Mouse (Mus musculus): ENCODE data around the gene Esrp2. TPM values are rescaled to one million over a fixed set of nuclear protein-coding genes. Genes with fewer than 3 reads are reported as not detected.
A peak's percentile ranks its signal among the peaks of the same experiment; 100 is the strongest.

Gene Esrp2
- total RNA-seq (2021), result under 1 TPM in 1 of 2 experiments, not detected in 1; 0.29 TPM
- long read RNA-seq, result 0 reads

DNA sequence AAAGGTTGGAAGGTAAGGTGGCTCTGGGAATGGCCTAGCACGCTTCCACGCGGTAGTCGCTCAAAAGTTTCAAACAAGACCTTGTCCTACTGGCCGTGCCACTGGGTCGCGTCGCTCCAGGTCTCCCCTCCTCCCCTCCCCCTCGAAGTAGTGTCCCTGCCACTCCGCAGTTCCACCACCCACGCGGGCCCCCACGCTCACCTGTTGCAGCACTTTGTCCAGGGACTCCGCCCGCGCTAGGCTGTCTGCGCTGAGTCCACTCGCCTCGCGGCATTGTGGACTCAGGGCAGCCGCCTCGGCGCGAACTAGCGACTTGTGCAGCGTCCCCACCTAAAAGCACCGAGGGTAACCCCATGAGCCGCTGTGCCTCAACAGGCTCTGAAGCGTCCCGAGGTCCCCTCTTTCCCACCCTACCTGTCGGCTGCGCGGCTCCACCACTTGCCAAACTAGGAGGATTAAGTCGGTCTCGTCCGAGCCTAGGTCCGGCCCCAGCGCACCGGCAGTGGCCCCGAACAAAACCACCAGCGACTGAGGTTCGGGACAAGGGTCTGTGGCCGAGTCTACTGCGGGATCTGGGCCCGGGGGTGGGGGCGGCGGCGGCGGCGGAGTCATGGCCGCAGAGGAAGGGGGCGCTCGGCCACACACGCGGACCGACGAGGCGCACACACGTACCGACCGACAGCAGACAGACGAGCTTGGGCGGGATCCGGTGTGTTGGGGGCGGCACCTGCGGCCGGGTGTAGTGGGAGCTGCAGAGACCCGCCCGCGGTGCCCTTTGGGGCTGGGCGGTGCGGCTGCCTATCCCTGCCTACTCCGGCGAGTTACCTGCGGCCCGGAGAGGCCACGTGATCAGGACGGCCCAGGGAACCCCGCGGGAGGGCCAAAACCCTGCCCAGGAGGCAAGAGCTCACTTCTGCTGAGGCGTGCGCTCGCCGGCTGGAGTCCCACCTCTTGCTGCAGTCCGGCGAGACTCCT, at the start of gene Esrp2:
Gene Esrp2 (minus strand): TSS at position 819 of the 975 bp plus-strand sequence.
- no peak for DNase-seq (ENCODE audit: low spot score in 2 of 2)

DNA sequence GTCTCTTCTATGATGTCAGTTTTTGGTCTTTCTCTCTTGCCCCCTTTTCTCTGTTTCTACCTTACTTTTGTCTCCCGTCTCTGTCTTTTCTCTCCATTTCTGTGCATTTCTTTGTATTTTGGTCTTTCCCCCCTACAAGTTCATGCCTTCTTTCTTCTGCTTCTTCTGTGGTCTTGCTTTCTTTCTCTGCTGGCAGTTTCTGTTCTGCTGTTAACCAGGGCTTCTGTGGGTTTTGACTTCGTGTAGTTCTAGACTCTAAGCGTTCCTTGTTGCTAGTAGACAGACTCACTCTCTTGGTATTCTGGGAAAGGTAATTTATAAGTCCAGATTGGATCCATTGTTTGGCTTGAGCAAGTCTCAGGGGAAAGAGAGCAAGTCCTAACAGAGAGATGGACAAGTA, 49.6 kb upstream of the Esrp2 start:
- no peak for DNase-seq (ENCODE audit: low spot score in 2 of 2)

DNA sequence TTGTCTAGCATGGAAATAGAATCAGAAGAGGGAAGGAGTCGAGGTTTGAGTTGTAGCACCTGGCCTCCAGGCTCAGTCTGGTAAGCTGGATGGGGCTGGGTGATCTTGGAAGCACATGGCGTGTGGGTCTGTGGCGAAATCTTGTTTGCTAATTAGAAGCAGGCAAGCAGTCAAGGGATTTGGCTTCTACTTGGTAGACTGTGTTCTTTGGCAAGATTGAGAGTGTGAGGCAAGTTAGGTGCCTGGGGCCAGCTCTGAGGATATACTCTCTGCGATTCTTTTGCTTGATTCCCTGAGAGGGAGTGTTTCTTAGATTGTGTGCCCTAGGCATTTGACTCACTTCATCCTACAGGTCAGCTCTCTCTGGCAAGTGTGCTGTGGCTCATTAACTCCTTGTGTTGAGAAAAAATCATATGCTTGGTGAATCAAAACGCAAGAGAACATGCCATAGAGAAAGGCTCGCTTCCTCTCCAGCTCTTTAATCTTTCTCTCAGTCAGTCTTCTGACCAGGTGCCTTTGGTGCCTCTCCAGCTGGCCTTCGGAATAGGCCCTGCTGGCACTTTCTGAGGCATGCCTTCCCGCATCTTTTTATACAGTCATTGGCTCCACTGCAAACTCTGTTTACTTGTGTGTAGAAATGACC, 49.0 kb upstream of the Esrp2 start:
- DNase-seq (ENCODE audit: low spot score in 2 of 2), result peak; percentile 20 to 25

DNA sequence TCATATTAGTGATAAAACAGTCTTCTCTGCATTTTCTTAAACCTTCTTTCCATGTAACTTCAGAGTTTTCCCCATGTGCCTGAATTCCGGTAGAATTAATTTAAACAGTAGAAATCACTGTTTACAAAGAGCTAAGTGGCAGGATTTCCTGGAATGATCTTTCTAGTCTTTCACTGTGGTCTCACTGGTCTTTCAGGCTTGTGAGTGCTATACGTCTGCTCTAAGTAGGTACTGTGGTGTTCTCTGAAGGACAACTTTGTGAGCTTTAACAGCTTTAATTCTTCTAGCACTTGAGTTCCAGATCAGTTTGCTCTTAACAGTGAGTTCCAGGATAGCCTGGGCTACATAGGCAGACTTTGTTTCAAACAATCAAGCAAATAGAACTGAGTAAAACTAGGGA, 41.7 kb upstream of the Esrp2 start:
- DNase-seq (ENCODE audit: low spot score in 2 of 2), result no peak

DNA sequence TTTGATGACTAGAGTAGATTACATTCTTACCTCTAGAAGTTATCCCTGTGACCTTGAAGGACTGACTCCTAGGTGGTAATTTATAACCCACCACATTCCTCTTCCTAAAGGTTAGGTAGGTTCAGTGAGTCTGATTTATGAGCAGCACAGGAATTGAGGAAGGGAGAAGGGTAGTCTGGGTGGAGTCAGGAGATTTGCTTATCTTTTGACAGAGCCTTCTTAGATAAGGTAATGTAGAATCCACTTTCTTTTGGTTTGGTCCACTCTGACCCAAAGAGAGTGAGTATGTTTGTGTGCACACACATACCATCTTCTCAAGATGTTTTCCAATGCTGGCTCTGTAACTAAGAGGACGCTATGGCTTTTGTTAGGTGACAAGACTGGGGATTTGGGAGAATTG, 40.8 kb upstream of the Esrp2 start:
- DNase-seq (ENCODE audit: low spot score in 2 of 2), result no peak

- DNase-seq (ENCODE audit: low spot score in 2 of 2), result no peak
Observed at GRCm38 (mm10) chr8:106176891-106177290, 40.1 kb upstream of the Esrp2 start.

DNA sequence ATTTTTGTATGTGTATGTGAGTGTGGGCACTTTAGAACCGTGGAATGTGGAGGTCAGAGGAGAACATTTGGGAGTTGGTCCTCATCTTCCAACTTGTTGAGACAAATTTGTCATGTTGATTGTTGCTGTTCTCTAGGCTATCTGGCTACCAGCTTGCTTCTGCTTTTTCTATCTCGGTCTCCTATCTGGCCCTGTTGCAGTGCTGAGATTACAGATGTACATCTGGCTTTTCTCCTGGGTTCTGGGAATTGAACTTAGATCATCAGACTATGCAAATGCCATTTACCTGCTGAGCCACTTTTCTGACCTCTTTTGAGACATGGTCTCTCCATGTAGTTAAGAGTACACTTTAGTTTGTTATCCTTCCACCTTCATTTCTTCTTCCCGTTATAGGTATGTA, 36.8 kb upstream of the Esrp2 start:
- DNase-seq (ENCODE audit: low spot score in 2 of 2), result no peak

- no peak for DNase-seq (ENCODE audit: low spot score in 2 of 2)
Observed at GRCm38 (mm10) chr8:106169934-106170480, 33.2 kb upstream of the Esrp2 start.

DNA sequence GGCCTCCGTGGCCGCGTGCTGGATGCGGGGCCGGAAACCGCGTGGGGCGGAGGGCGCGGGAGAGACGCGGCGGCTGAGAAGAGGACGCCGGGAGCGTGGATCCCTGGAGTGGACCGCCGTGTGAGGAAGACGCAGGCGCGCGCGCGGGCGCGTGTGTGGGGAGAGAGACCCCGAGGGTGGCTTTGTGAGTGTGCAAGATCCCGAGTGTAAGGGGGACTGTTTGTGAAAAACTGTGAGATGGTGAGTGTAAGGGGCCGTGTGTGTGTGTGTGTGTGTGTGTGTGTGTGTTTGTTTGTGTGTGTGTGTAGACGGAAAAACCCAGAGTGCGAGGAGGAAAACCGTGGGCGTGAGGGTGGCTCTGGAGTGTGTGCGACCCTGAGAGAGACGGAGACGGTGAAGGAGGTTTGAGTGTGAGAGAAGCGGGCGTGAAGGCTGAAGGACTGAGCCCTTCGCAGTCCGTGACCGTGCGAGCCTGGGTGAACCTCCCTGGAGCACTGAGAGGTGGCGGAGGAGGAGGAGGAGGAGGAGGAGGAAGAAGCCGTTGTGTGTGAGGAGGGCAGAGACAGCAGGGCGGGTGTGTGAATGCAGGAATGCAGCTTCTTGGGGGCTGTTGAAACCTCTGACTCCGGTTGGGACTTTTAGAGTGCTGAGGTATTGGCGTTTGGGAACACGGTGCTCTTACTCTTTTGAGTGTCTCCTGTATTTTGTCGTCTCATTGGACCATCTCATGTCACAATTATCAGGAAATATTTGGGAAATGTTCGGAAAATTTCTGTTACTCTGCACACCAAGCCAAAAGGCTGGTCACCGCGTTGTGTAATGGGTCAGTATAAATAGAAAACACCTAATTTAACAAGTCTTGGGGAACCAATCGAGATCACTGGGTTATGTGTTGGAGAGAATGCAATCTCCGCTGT, 32.5 kb upstream of the Esrp2 start:
- no peak for DNase-seq (ENCODE audit: low spot score in 2 of 2)

GRCm38 (mm10) chr8:106168356-106169016, 31.7 kb upstream of the Esrp2 start, which contains the start of gene Slc7a6:
Slc7a6 (plus strand) TSS chr8:106168857.
- DNase-seq (ENCODE audit: low spot score in 2 of 2), result peak; percentile 85 to 90

DNA sequence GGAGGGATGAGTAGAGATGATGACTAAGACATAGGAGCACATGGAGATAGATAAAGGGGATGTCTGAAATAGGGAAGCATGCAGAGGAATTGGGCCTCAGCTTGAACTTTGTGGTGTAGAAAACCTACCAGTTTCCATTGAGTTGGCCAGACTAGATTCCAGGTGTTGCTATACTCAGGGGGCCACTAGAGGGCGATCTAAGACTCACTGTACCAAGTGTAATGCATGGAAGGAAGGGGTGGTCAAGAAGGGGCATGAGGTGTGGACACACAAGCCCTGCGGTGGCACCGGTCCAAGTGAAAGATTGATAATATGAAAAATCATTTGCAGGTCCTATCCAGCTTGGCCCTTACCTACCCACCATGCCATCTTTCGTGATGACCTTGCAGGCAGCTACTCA, 28.7 kb upstream of the Esrp2 start:
- DNase-seq (ENCODE audit: low spot score in 2 of 2), result peak; percentile 79 to 81

GRCm38 (mm10) chr8:106163251-106163650, 26.5 kb upstream of the Esrp2 start:
- DNase-seq (ENCODE audit: low spot score in 2 of 2), result no peak

DNA sequence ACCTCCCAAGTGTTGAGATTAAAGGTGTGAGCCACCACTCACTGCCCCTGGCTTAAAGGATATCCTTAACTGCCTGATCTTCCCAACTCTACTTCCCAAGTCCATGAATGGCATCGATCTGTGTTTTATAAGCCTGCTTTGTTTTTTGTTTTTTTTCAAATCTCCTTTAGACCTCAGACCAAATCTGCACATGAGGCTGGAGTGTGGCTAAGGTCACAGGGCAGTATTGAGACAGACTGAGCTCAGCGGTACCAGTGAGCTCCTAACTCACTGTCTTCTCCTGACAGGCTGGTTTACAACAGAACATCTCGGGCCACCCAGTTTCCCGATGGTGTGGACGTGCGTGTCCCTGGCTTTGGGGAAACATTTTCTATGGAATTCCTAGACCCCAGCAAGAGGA, 23.1 kb upstream of the Esrp2 start:
- no peak for DNase-seq (ENCODE audit: low spot score in 2 of 2)

- DNase-seq (ENCODE audit: low spot score in 2 of 2), result no peak
Observed at GRCm38 (mm10) chr8:106158381-106158780, 21.6 kb upstream of the Esrp2 start.

DNA sequence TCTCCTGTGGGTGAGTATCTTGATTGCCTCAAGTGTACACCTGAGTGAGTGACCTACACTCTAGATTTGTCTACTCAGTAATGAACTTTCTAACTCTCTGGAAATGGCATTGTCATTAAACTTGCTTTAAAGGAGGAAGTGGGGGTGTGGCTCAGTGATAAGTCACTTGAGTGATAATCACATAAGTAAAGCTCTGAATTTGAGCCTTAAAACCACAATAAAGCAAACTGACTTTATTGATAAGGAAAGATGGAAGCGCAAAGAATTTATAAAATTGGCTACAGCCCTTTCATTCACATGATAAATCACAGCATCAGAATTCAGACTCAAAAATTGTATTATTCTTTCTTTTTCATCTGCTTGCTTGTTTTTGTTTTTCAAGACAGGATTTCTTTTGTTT, 20.6 kb upstream of the Esrp2 start:
- no peak for DNase-seq (ENCODE audit: low spot score in 2 of 2)

DNA sequence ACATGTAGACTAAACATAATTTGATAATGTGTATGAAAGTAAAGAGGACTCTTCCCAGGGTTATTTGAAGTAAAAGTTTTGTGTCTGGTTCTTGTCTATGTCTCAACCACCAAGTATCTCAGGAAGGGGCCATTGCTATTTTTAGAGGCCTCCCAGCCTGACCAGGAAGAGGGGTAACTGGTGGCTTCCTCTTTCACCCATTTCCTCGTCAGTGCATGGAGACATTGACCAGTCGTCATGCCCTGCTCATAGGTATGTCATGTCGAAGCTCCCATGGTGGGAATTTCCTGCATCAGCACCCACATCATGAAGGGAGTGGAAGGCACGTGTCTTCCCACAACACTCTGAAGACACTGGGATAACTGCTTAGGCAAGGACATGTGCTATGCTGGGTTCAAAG, 16.1 kb upstream of the Esrp2 start:
- no peak for DNase-seq (ENCODE audit: low spot score in 2 of 2)

DNA sequence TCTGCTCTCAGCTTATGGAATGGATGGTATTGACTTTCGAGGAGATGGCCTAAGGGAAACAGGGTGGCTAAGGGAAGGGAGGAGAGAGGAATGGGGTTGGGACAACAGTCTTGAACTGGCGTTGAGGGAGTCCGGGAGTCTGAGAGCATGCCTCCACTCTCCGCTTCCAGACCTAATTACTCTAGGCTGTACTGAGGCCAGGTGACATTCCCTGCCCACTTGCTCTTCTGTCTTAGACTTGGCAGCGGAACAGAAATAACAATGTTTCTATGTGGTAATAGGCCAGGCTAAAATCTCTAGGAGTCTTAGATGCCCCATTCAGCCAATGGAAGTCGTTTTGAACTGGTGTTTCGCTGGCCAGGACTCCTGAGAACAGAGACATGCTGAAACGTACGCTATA, 14.3 kb upstream of the Esrp2 start:
- DNase-seq (ENCODE audit: low spot score in 2 of 2), result no peak

DNA sequence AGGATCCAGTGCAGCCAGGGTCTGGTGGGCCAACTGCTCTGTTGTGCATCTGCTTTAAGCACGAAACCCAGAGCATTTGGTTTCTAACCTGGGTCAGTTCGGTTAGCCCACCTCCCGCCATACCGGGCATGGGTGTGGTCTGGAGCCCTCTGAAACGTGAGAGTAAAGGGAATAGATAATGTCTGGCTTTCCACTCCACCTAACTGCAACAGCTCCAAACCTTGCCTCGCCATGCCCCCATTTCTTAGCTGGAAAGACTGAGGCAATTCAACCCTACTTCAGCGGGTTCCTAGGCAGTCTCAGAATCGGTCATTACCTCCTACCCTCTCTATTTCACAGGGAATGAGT, 13.9 kb upstream of the Esrp2 start:
- DNase-seq (ENCODE audit: low spot score in 2 of 2), result no peak

DNA sequence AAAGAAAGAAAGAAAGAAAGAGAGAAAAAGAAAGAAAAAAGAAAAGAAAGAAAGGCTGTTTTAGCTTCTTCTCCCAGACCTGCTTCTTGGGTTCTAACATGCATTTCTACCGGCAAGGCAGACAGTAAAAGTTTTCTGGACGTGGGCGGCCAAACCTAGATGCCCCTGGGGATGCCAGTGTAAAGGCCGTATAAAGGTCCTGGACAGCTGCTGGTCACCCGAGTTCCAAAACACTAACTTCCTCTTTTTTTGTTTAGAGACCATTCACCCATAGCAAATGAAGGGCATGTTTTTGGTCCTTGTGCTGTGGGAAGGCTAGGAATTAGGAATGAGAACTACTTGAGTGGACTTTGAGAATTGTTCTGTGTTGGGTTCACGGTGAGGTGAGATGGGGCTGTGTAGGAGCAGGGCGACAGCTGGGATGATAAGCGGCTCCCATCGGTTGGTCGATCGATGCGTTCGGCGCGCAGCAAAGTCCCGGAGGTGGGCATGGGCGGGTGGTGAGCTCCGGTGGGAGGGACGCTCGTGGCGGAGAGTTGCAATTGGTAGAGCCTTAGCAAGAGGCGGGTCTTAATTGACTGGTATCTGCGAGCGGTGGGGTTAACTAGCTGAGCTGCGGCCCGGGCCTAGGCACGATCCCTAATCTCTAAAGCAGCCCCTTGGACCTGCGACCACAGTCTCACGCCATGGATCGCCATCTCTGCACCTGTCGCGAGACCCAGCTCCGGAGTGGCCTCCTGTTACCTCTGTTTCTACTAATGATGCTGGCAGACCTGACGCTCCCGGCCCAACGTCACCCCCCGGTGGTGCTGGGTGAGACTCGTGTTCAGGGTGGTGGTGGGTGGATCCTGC, 13.3 kb upstream of the Esrp2 start, which contains the start of gene Pla2g15:
Gene Pla2g15 (plus strand): TSS at position 599 of the 852 bp plus-strand sequence.
- peak; percentile 90 to 93 for DNase-seq (ENCODE audit: low spot score in 2 of 2)

All from layer of hippocampus, postnatal 10 days (tissue).